Mouse (Mus musculus): ENCODE measurements around the gene Srsf12. TPM values are rescaled to one million over a fixed set of nuclear protein-coding genes. Genes with fewer than 3 reads are reported as not detected.

Srsf12 gene
- polyA plus RNA-seq, 1 experiment from 2014 or later = 2.6 TPM

DNA sequence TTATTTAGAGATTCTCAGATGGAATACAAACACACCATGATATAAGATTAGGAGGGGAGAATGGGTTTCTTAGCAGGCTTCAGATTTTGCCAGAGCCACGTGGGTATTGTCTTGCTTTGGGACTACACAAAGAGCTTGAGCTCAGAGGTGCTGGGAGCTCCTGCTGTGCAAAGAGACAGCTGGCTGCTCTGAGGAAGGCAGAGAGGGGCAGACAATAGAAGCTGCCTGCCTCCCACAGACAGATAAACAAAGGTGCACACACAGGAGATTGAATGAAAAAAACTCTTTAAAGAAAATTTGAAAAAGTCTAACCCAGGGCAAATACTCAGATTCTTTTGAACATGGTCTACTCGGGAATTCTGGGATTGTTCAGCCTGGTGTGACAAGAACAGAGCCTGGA lies 10.7 kb upstream of the Srsf12 start:
- DNase-seq (ENCODE audit: low spot score) = no peak
- ATAC-seq (ENCODE audit: low FRiP score, low TSS enrichment) = no peak
- no peaks in the 10 kb centered on the region for H3K36me3 ChIP-seq (ENCODE audit: control insufficient read depth, insufficient read depth, low read length)
- H3K9ac ChIP-seq (ENCODE audit: low read length) = no peak overlapping the region
- H3K27me3 ChIP-seq (ENCODE audit: control insufficient read depth, insufficient read depth, low read length) = no peaks in the 10 kb centered on the region
- no peaks in the 10 kb centered on the region for H3K9me3 ChIP-seq (ENCODE audit: control insufficient read depth, low read length)
- no peaks in the 10 kb centered on the region for H3K4me1 ChIP-seq (replicated peaks; ENCODE audit: control insufficient read depth, insufficient read depth)
- H3K27ac ChIP-seq (replicated peaks) = no peak overlapping the region
- H3K4me2 ChIP-seq (replicated peaks; ENCODE audit: low read depth) = no peak overlapping the region
- 23% methylated on average over 2 of the region's 2 CpGs for WGBS
- H3K4me3 ChIP-seq (ENCODE audit: low read depth, low read length) = no peak overlapping the region
- no peak for TF ChIP-seq CTCF (IDR thresholded peaks at IDR 0.05; ENCODE audit: low read depth)
- no peak for TF ChIP-seq EP300 (optimal IDR thresholded peaks at IDR 0.05)

DNA sequence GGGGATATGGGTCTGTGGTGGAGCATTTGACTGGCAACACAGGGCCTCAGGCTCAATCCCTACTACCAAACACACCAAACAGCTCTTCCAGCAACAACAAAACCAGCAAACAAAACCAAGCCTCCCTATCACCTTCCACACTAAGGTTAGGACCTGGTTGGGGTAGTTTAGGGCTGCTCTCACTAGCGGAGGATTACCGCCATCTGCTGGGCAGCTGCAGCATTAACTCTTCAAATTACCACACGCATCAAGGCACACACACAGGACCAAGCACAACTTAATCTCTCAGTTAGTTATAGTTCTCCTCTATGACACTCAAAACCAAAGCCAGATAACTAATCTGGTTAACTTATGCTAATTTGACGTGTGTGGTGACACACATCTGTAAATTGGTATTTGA lies 4.1 kb upstream of the Srsf12 start:
- Histone ChIP-seq H3K9ac (ENCODE audit: low read length) (no peak overlapping the region), H3K9me3 (ENCODE audit: control insufficient read depth, low read length) (no peaks in the 10 kb centered on the region), H3K27ac (replicated peaks) (no peak overlapping the region), H3K4me3 (ENCODE audit: low read depth, low read length) (no peak overlapping the region), H3K36me3 (ENCODE audit: control insufficient read depth, insufficient read depth, low read length) (no peaks in the 10 kb centered on the region), H3K4me2 (replicated peaks; ENCODE audit: low read depth) (no peak overlapping the region), H3K27me3 (ENCODE audit: control insufficient read depth, insufficient read depth, low read length) (no peaks in the 10 kb centered on the region), H3K4me1 (replicated peaks; ENCODE audit: control insufficient read depth, insufficient read depth) (no peaks in the 10 kb centered on the region)
- peak; percentile 58 for DNase-seq (ENCODE audit: low spot score)
- ATAC-seq (ENCODE audit: low FRiP score, low TSS enrichment) = no peak
- 15% methylated on average over 4 of the region's 4 CpGs for WGBS
- peak; percentile 84 for TF ChIP-seq CTCF (IDR thresholded peaks at IDR 0.05; ENCODE audit: low read depth)
- no peak for TF ChIP-seq EP300 (optimal IDR thresholded peaks at IDR 0.05)

DNA sequence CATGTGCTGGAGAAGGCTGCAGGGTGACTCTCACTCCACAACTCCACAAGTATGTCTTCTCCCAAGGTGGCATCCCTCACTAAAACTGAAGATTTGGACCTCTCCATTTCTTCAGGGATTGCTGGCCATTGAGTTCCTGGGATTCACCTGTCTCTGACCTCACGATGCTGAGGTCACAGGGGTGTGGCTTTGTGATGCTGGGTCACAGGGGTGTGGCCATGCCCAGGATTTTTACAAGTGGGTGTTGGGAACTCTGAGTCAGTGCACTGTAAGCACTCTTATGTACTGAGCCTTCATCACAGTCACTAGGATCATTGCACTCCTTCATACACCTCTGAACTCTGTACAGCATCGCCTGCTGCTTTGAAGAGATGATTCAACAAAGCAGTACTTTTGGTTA lies 1.2 kb upstream of the Srsf12 start:
- DNase-seq (ENCODE audit: low spot score) (no peak), ATAC-seq (ENCODE audit: low FRiP score, low TSS enrichment) (no peak; the same call in 1 of the 2 replicates)
- no peaks in the 10 kb centered on the region for H3K9me3 ChIP-seq (ENCODE audit: control insufficient read depth, low read length)
- WGBS = 71% methylated on average over 2 of the region's 2 CpGs
- H3K27ac ChIP-seq (replicated peaks) = no peak overlapping the region
- no peaks in the 10 kb centered on the region for H3K4me1 ChIP-seq (replicated peaks; ENCODE audit: control insufficient read depth, insufficient read depth)
- H3K36me3 ChIP-seq (ENCODE audit: control insufficient read depth, insufficient read depth, low read length) = no peaks in the 10 kb centered on the region
- no peaks in the 10 kb centered on the region for H3K27me3 ChIP-seq (ENCODE audit: control insufficient read depth, insufficient read depth, low read length)
- H3K9ac ChIP-seq (ENCODE audit: low read length) = no peak overlapping the region
- H3K4me2 ChIP-seq (replicated peaks; ENCODE audit: low read depth) = no peak overlapping the region
- no peak for TF ChIP-seq CTCF (IDR thresholded peaks at IDR 0.05; ENCODE audit: low read depth)
- no peak for TF ChIP-seq EP300 (optimal IDR thresholded peaks at IDR 0.05)
- H3K4me3 ChIP-seq (ENCODE audit: low read depth, low read length) = no peak overlapping the region

DNA sequence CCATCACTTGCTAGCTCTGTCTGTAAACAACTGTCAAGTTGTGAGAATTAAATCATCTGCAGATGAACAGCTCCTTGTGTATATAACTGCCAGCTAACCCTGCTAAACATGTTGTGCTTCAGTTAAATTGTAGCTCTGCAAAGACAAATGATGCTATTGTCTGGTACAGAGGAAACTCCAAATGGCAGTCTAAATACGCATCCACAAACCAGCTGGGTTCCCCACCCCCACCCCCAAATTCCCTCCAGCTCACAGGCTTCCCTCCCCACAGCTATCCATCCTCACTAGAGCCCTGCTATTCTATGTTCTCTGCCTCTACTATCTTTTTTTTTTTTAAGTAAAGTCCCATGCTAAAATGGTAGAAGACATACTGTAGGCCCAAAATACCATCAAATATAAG lies 13.1 kb downstream of the Srsf12 start:
- no peak for ATAC-seq (ENCODE audit: low FRiP score, low TSS enrichment)
- no peak for TF ChIP-seq CTCF (IDR thresholded peaks at IDR 0.05; ENCODE audit: low read depth)
- no peak for TF ChIP-seq EP300 (optimal IDR thresholded peaks at IDR 0.05)
- Histone ChIP-seq H3K27ac (replicated peaks) (no peak overlapping the region), H3K27me3 (ENCODE audit: control insufficient read depth, insufficient read depth, low read length) (no peaks in the 10 kb centered on the region), H3K4me2 (replicated peaks; ENCODE audit: low read depth) (no peak overlapping the region), H3K4me1 (replicated peaks; ENCODE audit: control insufficient read depth, insufficient read depth) (no peaks in the 10 kb centered on the region), H3K36me3 (ENCODE audit: control insufficient read depth, insufficient read depth, low read length) (no peaks in the 10 kb centered on the region), H3K4me3 (ENCODE audit: low read depth, low read length) (no peak overlapping the region), H3K9me3 (ENCODE audit: control insufficient read depth, low read length) (no peaks in the 10 kb centered on the region), H3K9ac (ENCODE audit: low read length) (no peak overlapping the region)
- no peak for DNase-seq (ENCODE audit: low spot score)
- 44% methylated on average over 1 of the region's 1 CpGs for WGBS

DNA sequence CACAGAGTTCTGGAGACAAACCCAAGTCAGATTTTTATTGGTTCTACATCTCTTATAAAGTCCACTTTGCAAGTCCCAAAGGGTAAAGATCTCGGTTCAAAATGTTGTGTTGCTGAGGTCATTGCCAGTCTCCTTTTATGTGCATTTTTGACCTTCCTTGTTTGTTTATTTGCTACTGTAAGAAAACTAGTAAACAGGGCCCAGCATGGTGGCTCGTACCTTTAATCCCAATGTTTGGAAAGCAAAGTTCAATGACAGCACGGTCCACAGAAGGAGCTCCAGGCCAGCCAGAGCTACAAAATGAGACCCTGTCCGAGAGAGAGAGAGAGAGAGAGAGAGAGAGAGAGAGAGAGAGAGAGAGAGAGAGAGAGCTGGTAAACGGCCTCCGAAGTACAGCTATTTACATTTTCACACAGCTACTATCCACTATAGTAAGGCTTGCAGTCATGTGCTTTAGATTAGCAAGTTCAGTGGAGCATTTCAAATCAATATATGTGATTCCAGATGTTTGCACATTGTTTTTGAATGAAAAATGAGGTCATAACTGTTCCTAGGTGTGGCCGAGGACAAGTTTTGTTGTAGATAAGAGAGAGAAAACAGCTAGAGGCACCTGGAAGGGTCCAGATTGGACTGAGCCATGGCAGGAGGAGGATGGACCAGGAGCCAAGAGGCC lies 15.3 kb downstream of the Srsf12 start:
- no peak for DNase-seq (ENCODE audit: low spot score)
- ATAC-seq (ENCODE audit: low FRiP score, low TSS enrichment) = 0 out of 2 replicates have a peak, but pooled peaks have one; percentile 29
- Histone ChIP-seq H3K4me2 (replicated peaks; ENCODE audit: low read depth) (no peak overlapping the region), H3K9ac (ENCODE audit: low read length) (no peak overlapping the region), H3K27ac (replicated peaks) (no peak overlapping the region), H3K36me3 (ENCODE audit: control insufficient read depth, insufficient read depth, low read length) (no peaks in the 10 kb centered on the region), H3K9me3 (ENCODE audit: control insufficient read depth, low read length) (no peaks in the 10 kb centered on the region), H3K4me1 (replicated peaks; ENCODE audit: control insufficient read depth, insufficient read depth) (no peaks in the 10 kb centered on the region), H3K27me3 (ENCODE audit: control insufficient read depth, insufficient read depth, low read length) (no peaks in the 10 kb centered on the region), H3K4me3 (ENCODE audit: low read depth, low read length) (no peak overlapping the region)
- TF ChIP-seq CTCF (IDR thresholded peaks at IDR 0.05; ENCODE audit: low read depth) (no peak), EP300 (optimal IDR thresholded peaks at IDR 0.05) (no peak)
- WGBS = 40% methylated on average over 7 of the region's 7 CpGs

DNA sequence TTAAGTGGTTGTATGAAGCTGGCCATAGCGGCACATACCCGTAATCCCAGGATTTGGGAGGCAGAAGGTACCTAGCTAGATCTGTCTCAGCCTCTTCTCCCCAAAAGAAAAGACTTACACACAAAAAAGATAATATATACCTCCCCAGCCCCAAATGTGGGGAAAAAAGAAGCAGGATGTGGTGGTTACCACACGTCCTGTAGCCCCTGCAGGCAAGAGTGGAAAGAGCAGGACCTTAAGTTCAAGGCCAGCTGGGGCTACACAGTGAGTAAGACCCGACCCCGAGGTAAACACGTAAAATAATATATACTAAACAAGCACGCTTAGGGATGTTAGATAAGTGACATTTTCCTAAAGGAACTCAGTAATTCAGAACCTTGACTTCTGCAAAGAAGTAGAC lies 18.4 kb downstream of the Srsf12 start:
- no peak overlapping the region for H3K27ac ChIP-seq (replicated peaks)
- 78% methylated on average over 7 of the region's 7 CpGs for WGBS

More for the DNA sequence above, 18.4 kb downstream of the Srsf12 start:
- H3K27me3 ChIP-seq (ENCODE audit: control insufficient read depth, insufficient read depth, low read length) = no peaks in the 10 kb centered on the region
- H3K4me2 ChIP-seq (replicated peaks; ENCODE audit: low read depth) = no peak overlapping the region
- no peak overlapping the region for H3K4me3 ChIP-seq (ENCODE audit: low read depth, low read length)
- H3K9me3 ChIP-seq (ENCODE audit: control insufficient read depth, low read length) = no peaks in the 10 kb centered on the region
- no peaks in the 10 kb centered on the region for H3K4me1 ChIP-seq (replicated peaks; ENCODE audit: control insufficient read depth, insufficient read depth)
- H3K9ac ChIP-seq (ENCODE audit: low read length) = no peak overlapping the region
- ATAC-seq (ENCODE audit: low FRiP score, low TSS enrichment) = no peak
- TF ChIP-seq EP300 (optimal IDR thresholded peaks at IDR 0.05) = no peak
- no peak for TF ChIP-seq CTCF (IDR thresholded peaks at IDR 0.05; ENCODE audit: low read depth)
- no peaks in the 10 kb centered on the region for H3K36me3 ChIP-seq (ENCODE audit: control insufficient read depth, insufficient read depth, low read length)
- no peak for DNase-seq (ENCODE audit: low spot score)

All from stomach, postnatal 0 days (tissue).